Mouse (Mus musculus) small intestine, adult 2 months (tissue): ENCODE data around the gene Nphp3.

Experiments
- CTCF ChIP-seq: fragments of 200-500 bp; IDR thresholded peaks from 2 replicates; pipeline ENCODE4 v1.5.1; 2012; ENCODE audit warnings: low read depth, mild to moderate bottlenecking, control low read depth, inconsistent platforms, low read length, moderate library complexity, mixed read lengths; ENCODE audit not compliant: insufficient replicate concordance, insufficient read length; ENCODE audit errors: extremely low read depth
- POLR2A ChIP-seq: fragments of 200-500 bp; IDR thresholded peaks from 2 replicates; pipeline ENCODE4 v1.6.1; 2012; ENCODE audit warnings: low read depth, mild to moderate bottlenecking, control low read depth, inconsistent platforms, low read length, moderate library complexity

- TF ChIP-seq CTCF (no peak), POLR2A (no peak)
Observed at GRCm38 (mm10) chr9:104088555-104088954, 86.2 kb downstream of the Nphp3 start.
